Mouse (Mus musculus) ES-E14 (cell line): ENCODE measurements around the gene Calm1. TPM values are rescaled to one million over a fixed set of nuclear protein-coding genes. Genes with fewer than 3 reads are reported as not detected.
"Not testable (repeated sequence)": the region's sequence is repeated elsewhere in the genome, so short reads cannot be mapped to it uniquely, and the experiment has no call there.

Source experiments
- DNase-seq: peaks from one replicate; pipeline ENCODE4 v3.0.0-alpha.2; 2013; ENCODE audit warnings: low read depth, low spot score
- H3K27ac ChIP-seq: 2 replicates; pipeline ENCODE4 v1.5.1; 2012; ENCODE audit warnings: low read depth, mild to moderate bottlenecking, low read length, moderate library complexity, mixed read lengths; ENCODE audit not compliant: poor library complexity, insufficient read depth, severe bottlenecking
- H3K36me3 ChIP-seq: 2 replicates; pipeline ENCODE4 v1.6.1; 2012; ENCODE audit warnings: mild to moderate bottlenecking, low read length, moderate library complexity, mixed read lengths; ENCODE audit not compliant: control insufficient read depth, poor library complexity, insufficient read depth, severe bottlenecking
- H3K4me1 ChIP-seq, 2 experiments: fragments of 150-350 bp in 1 of 2; sonication (generic) in 1 of 2; 2 replicates each; pipeline ENCODE4 v1.6.1; 2012; ENCODE audit warnings: low read length in 2 of 2, mild to moderate bottlenecking in 1 of 2, mixed read lengths in 1 of 2; ENCODE audit not compliant: control insufficient read depth in 2 of 2, insufficient read depth in 2 of 2, poor library complexity in 1 of 2
- H3K4me3 ChIP-seq, 2 experiments: fragments of 150-350 bp in 1 of 2; sonication (generic) in 1 of 2; 2 replicates each; pipeline ENCODE4 v1.5.1; 2012; ENCODE audit warnings: low read length in 2 of 2, low read depth in 1 of 2, mild to moderate bottlenecking in 1 of 2, mixed read lengths in 1 of 2; ENCODE audit not compliant: insufficient read depth in 1 of 2, poor library complexity in 1 of 2, severe bottlenecking in 1 of 2
- H3K9ac ChIP-seq: 2 replicates; pipeline ENCODE4 v1.6.1; 2012; ENCODE audit warnings: low read depth, mild to moderate bottlenecking, low read length, mixed read lengths; ENCODE audit not compliant: poor library complexity, insufficient read depth, severe bottlenecking
- H3K9me3 ChIP-seq: fragments of 150-350 bp; sonication (generic); 2 replicates; pipeline ENCODE4 v1.6.1; 2012; ENCODE audit warnings: low read depth, mild to moderate bottlenecking, low read length; ENCODE audit not compliant: control insufficient read depth, insufficient read depth
- CHD2 ChIP-seq: IDR thresholded peaks from 2 replicates; pipeline ENCODE4 v1.6.1; 2014; ENCODE audit warnings: mild to moderate bottlenecking, low read depth, low read length, inconsistent platforms
- HCFC1 ChIP-seq: IDR thresholded peaks from 2 replicates; pipeline ENCODE4 v1.6.1; 2012; ENCODE audit warnings: low read length, inconsistent platforms, borderline replicate concordance; ENCODE audit not compliant: insufficient read depth
- MAFK ChIP-seq: IDR thresholded peaks from 2 replicates; pipeline ENCODE4 v1.6.1; 2014; ENCODE audit warnings: mild to moderate bottlenecking, low read depth, low read length, inconsistent platforms; ENCODE audit not compliant: insufficient read depth
- ZC3H11A ChIP-seq: IDR thresholded peaks from 2 replicates; pipeline ENCODE4 v1.6.1; 2012; ENCODE audit warnings: low read depth, mild to moderate bottlenecking, inconsistent platforms, low read length, borderline replicate concordance
- ZNF384 ChIP-seq: IDR thresholded peaks from 2 replicates; pipeline ENCODE4 v1.6.1; 2012; ENCODE audit warnings: low read depth, low read length, inconsistent platforms
- in situ Hi-C, 2 experiments: fragments of 600-800 bp; cut with MboI; formaldehyde crosslinking; loops; one replicate each; pipeline ENCODE4 v1.15.1; 2025; ENCODE audit warnings: low sequenced_read_pairs in 2 of 2, inconsistent platforms in 1 of 2; ENCODE audit not compliant: unreplicated experiment in 2 of 2
- total RNA-seq: library from RNA; depleted of rRNA; stranded (reverse); fragments of 300-350 nt; gene quantifications from 2 replicates; pipeline ENCODE4 v1.2.3, GENCODE M21; 2012

Gene Calm1
- total RNA-seq, 1 experiment, result 537 TPM

- no peak overlapping the region for H3K27ac ChIP-seq
- no peak for DNase-seq
- no peak for TF ChIP-seq ZNF384
- no peak for TF ChIP-seq MAFK
- TF ChIP-seq CHD2, result no peak
- no peak for TF ChIP-seq ZC3H11A
- TF ChIP-seq HCFC1, result no peak
- no peak overlapping the region for H3K4me3 ChIP-seq
- no peaks in the 10 kb centered on the region for H3K4me1 ChIP-seq
- no peaks in the 10 kb centered on the region for H3K36me3 ChIP-seq
- no peaks in the 10 kb centered on the region for H3K9me3 ChIP-seq
- in situ Hi-C loops, result no loop called here
- H3K9ac ChIP-seq, result no peak overlapping the region
Observed at GRCm38 (mm10) chr12:100183970-100184369, 15.3 kb upstream of the Calm1 start.

GRCm38 (mm10) chr12:100184976-100185375 lies 14.3 kb upstream of the Calm1 start:
- DNase-seq, H3K9me3 ChIP-seq, H3K4me3 ChIP-seq, H3K9ac ChIP-seq, in situ Hi-C loops, H3K36me3 ChIP-seq, H3K27ac ChIP-seq, H3K4me1 ChIP-seq: not testable (repeated sequence)
- TF ChIP-seq ZNF384, result peak; percentile 70; the same call in 1 of the 2 replicates

- DNase-seq, result no peak
Observed at GRCm38 (mm10) chr12:100185897-100186296, 13.3 kb upstream of the Calm1 start.

DNA sequence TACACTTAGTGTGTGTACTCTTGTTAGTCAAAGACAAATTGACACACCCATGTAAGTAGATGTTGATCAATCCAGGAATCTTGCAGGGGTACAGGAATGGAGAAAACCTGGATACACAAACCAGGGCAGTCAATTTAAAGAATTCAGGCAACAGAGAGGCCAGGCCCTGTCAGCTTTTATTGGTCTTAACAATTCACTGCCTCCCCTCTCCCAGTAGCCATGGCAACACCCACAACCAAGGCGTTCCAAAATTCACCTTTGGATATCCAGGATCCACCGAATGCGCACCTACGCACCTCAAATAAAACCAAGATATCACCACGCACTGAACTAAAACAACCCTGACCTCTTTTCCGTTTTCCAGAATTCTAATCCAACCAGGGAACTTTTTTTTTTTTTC lies 12.9 kb upstream of the Calm1 start:
- Histone ChIP-seq H3K36me3 (no peaks in the 10 kb centered on the region), H3K4me3 (peak overlapping the region; percentile 81 to 93; a peak in 3 of 4 replicates), H3K9me3 (no peaks in the 10 kb centered on the region), H3K9ac (peak overlapping the region; percentile 51; the same call in 1 of the 2 replicates), H3K4me1 (no peaks in the 10 kb centered on the region), H3K27ac (no peak overlapping the region)
- no peak for DNase-seq
- in situ Hi-C loops, result no loop called here
- no peak for TF ChIP-seq MAFK
- TF ChIP-seq ZNF384, result no peak
- TF ChIP-seq CHD2, result no peak
- no peak for TF ChIP-seq HCFC1

More at GRCm38 (mm10) chr12:100185897-100186296, 13.3 kb upstream of the Calm1 start:
- no peak overlapping the region for H3K9ac ChIP-seq
- no peaks in the 10 kb centered on the region for H3K4me1 ChIP-seq
- H3K9me3 ChIP-seq, result no peaks in the 10 kb centered on the region
- no peak overlapping the region for H3K27ac ChIP-seq
- no peak overlapping the region for H3K4me3 ChIP-seq
- no peaks in the 10 kb centered on the region for H3K36me3 ChIP-seq
- TF ChIP-seq ZC3H11A (no peak), ZNF384 (no peak), MAFK (no peak), HCFC1 (no peak), CHD2 (no peak)
- in situ Hi-C loops, result no loop called here

DNA sequence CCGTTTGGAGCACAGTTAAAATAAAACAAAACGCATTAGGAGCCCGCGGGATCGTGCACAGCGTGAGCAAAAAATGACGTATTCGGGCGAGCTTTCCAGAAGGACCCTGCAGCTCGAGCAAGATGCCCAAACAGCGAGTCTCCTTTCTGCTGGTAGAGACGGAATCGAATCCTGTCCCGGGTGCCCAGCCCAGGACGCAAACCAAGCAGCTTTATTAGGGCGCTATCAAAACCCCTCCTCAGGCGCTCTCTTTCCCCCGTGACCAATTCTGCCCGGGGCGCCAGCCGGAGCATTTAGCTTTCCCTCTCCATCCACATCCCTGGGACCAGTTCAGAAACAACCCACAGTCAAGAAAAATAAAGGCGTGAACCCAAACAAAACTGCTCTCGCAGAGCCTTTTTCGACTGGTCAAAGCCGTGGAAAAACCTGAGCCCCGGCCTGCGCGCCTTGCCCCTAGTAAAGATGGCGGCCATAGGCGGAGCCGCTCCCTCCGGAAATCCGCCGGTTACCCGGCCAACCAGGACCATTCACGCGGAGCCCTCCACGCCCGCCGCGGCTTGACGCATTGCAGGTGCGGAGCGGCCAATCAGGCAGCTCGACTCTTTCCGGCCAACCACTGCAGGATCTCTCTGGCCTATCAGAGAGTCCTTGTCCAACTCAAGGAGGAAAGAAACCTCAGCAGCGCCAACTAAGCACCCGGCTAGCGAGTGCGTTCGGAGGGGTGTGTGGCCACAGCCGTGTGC lies 12.1 kb upstream of the Calm1 start:
- DNase-seq, result peak; percentile 95
- Histone ChIP-seq H3K9ac (peak overlapping the region; percentile 93), H3K27ac (peak overlapping the region; percentile 86), H3K36me3 (no peaks in the 10 kb centered on the region), H3K9me3 (no peaks in the 10 kb centered on the region), H3K4me1 (peaks cover 0 to 5% of the 10 kb centered on the region in 2 experiments; a peak in 1 of 4 replicates), H3K4me3 (peak overlapping the region; percentile 81 to 93)
- in situ Hi-C loops, result no loop called here
- TF ChIP-seq ZC3H11A (no peak), HCFC1 (peak; percentile 68; the same call in 1 of the 2 replicates), MAFK (0 out of 2 replicates have a peak, but pooled peaks have one; percentile 28), CHD2 (0 out of 2 replicates have a peak, but pooled peaks have one; percentile 43), ZNF384 (no peak; the same call in 1 of the 2 replicates)
